Mouse (Mus musculus): Measurements from ENCODE around the gene Ppm1n.

GRCm38 (mm10) chr7:19246855-19247254 lies 33.0 kb downstream of the Ppm1n start:
- TF ChIP-seq POLR2A (IDR thresholded peaks at IDR 0.05; ENCODE audit: low read depth, low read length) (no peak), CTCF (IDR thresholded peaks at IDR 0.05; ENCODE audit: extremely low read depth, insufficient read length, insufficient replicate concordance, low read depth, low read length) (no peak)
